Mouse (Mus musculus): Measurements from ENCODE around the gene Ube2s. TPM values are rescaled to one million over a fixed set of nuclear protein-coding genes. Genes with fewer than 3 reads are reported as not detected.
"Not testable (repeated sequence)": the region's sequence is repeated elsewhere in the genome, so short reads cannot be mapped to it uniquely, and the experiment has no call there.

Gene Ube2s
- polyA plus RNA-seq, 1 experiment from 2014 or later, result 540 TPM

GRCm38 (mm10) chr7:4811842-4812302 is 518 bp downstream of the Ube2s start:
- peak overlapping the region; percentile 93 for H3K4me3 ChIP-seq (ENCODE audit: low read depth, low read length)
- H3K27me3 ChIP-seq (ENCODE audit: control insufficient read depth, insufficient read depth, low read length), result no peaks in the 10 kb centered on the region
- under 1% methylated on average over 32 of the region's 36 CpGs for WGBS
- DNase-seq (ENCODE audit: low spot score) (peak; percentile 58), ATAC-seq (ENCODE audit: insufficient number of reproducible peaks, low FRiP score, low TSS enrichment, low read depth) (no peak; the same call in 1 of the 2 replicates)
- peak overlapping the region; percentile 82 for H3K4me2 ChIP-seq (ENCODE audit: low read depth, severe bottlenecking)
- H3K27ac ChIP-seq (replicated peaks; ENCODE audit: low read depth, low read length), result peak overlapping the region; percentile 88
- H3K36me3 ChIP-seq (ENCODE audit: control insufficient read depth, insufficient read depth, low read length), result peaks cover 17% of the 10 kb centered on the region
- peak overlapping the region; percentile 96 for H3K9ac ChIP-seq (ENCODE audit: low read length)
- no peaks in the 10 kb centered on the region for H3K9me3 ChIP-seq (ENCODE audit: control insufficient read depth, low read length)
- H3K4me1 ChIP-seq (ENCODE audit: control insufficient read depth, insufficient read depth, low read length), result peaks cover 16% of the 10 kb centered on the region

GRCm38 (mm10) chr7:4811131-4811530 is 1.3 kb downstream of the Ube2s start:
- 45% methylated on average over 10 of the region's 10 CpGs for WGBS
- not testable (repeated sequence) for DNase-seq (ENCODE audit: low spot score); H3K9me3 ChIP-seq (ENCODE audit: control insufficient read depth, low read length); H3K27me3 ChIP-seq (ENCODE audit: control insufficient read depth, insufficient read depth, low read length); H3K27ac ChIP-seq (replicated peaks; ENCODE audit: low read depth, low read length); ATAC-seq (ENCODE audit: insufficient number of reproducible peaks, low FRiP score, low TSS enrichment, low read depth)
- peak overlapping the region; percentile 82 for H3K4me2 ChIP-seq (ENCODE audit: low read depth, severe bottlenecking)
- H3K4me1 ChIP-seq (ENCODE audit: control insufficient read depth, insufficient read depth, low read length), result peaks cover 16% of the 10 kb centered on the region
- H3K4me3 ChIP-seq (ENCODE audit: low read depth, low read length), result peak overlapping the region; percentile 93
- peak overlapping the region; percentile 96 for H3K9ac ChIP-seq (ENCODE audit: low read length)
- peaks cover 18% of the 10 kb centered on the region for H3K36me3 ChIP-seq (ENCODE audit: control insufficient read depth, insufficient read depth, low read length)

DNA sequence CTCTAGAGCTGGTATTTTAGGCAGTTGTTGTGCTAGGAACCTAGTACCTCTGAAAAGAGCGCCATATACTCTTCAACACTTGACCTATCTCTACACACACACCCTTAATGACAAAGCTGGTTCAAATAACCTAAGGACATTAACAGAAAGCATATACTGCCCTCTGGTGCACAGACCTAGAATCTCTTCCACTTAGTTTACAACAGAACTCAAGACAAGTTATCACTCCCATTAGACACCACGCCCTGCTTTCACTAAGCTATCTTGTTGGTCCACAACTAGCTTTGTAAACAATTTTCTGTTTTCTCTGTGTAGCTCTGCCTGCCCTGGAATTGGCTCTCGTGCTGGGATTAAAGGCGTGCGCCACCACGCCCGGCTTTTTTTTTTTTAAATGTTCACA is 5.7 kb downstream of the Ube2s start:
- DNase-seq (ENCODE audit: low spot score), result no peak
- H3K36me3 ChIP-seq (ENCODE audit: control insufficient read depth, insufficient read depth, low read length), result peaks cover 25% of the 10 kb centered on the region
- no peak overlapping the region for H3K4me3 ChIP-seq (ENCODE audit: low read depth, low read length)
- no peak overlapping the region for H3K27ac ChIP-seq (replicated peaks; ENCODE audit: low read depth, low read length)
- no peak overlapping the region for H3K9ac ChIP-seq (ENCODE audit: low read length)
- no peaks in the 10 kb centered on the region for H3K27me3 ChIP-seq (ENCODE audit: control insufficient read depth, insufficient read depth, low read length)
- H3K4me1 ChIP-seq (ENCODE audit: control insufficient read depth, insufficient read depth, low read length), result peaks cover 16% of the 10 kb centered on the region
- no peak for ATAC-seq (ENCODE audit: insufficient number of reproducible peaks, low FRiP score, low TSS enrichment, low read depth)
- H3K4me2 ChIP-seq (ENCODE audit: low read depth, severe bottlenecking), result no peak overlapping the region
- H3K9me3 ChIP-seq (ENCODE audit: control insufficient read depth, low read length), result no peaks in the 10 kb centered on the region
- WGBS, result 93% methylated on average over 7 of the region's 7 CpGs

DNA sequence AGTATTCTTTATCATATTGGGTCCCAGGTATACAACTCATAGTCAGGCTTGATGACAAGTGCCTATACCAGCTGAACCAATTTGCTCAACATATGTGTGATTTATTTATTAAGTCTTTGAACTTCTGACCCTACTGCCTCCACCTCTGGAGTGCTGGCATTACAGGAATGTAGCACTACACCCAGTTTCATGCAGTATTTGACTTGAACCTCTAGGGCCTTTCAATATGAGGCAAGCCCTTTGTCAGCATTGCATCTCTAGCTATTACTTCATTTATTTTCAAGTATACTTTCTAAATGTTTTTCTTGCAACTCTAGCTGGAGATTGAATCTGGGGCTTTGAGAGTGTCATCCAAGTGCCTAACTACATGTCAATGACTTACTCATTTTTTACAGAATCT is 10.1 kb downstream of the Ube2s start:
- H3K27me3 ChIP-seq (ENCODE audit: control insufficient read depth, insufficient read depth, low read length), result no peaks in the 10 kb centered on the region
- H3K4me2 ChIP-seq (ENCODE audit: low read depth, severe bottlenecking), result no peak overlapping the region
- DNase-seq (ENCODE audit: low spot score) (no peak), ATAC-seq (ENCODE audit: insufficient number of reproducible peaks, low FRiP score, low TSS enrichment, low read depth) (no peak)
- H3K4me3 ChIP-seq (ENCODE audit: low read depth, low read length), result no peak overlapping the region
- H3K4me1 ChIP-seq (ENCODE audit: control insufficient read depth, insufficient read depth, low read length), result no peaks in the 10 kb centered on the region
- H3K9ac ChIP-seq (ENCODE audit: low read length), result no peak overlapping the region
- peaks cover 15% of the 10 kb centered on the region for H3K36me3 ChIP-seq (ENCODE audit: control insufficient read depth, insufficient read depth, low read length)
- no peaks in the 10 kb centered on the region for H3K9me3 ChIP-seq (ENCODE audit: control insufficient read depth, low read length)
- no peak overlapping the region for H3K27ac ChIP-seq (replicated peaks; ENCODE audit: low read depth, low read length)

DNA sequence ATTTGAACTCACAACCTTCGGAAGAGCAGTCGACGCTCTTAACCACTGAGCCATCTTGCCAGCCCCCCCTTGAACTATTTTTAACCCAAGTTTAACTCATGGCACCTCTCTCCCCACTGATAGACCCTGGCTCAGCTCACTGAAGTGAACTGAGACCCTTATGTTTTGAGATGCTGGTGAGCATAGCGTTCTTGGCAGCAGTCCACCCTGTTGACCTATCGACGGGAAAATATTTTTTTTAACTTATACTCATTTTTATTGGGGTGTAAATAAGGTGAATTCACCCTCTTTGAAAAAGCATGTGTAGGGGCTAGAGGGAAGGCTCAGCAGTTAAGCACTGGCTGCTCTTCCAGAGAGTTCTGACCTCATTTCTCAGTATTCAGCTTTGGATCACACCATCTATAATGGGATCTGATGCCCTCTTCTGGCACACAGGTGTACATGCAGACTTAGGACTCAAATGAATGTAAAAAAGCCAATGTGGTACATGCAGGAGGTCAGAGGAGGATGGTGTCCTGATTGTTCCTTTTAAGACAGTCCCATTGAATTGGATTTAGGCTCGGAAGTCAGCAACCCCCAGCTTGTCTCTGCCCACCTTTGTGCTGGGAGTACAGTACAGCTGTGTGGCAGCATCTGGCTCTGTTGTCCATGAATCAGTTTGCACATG is 16.5 kb downstream of the Ube2s start:
- ATAC-seq (ENCODE audit: insufficient number of reproducible peaks, low FRiP score, low TSS enrichment, low read depth) (no peak), DNase-seq (ENCODE audit: low spot score) (no peak)
- Histone ChIP-seq H3K4me1 (ENCODE audit: control insufficient read depth, insufficient read depth, low read length) (no peaks in the 10 kb centered on the region; the same call in 1 of the 2 replicates), H3K9me3 (ENCODE audit: control insufficient read depth, low read length) (no peaks in the 10 kb centered on the region), H3K27me3 (ENCODE audit: control insufficient read depth, insufficient read depth, low read length) (no peaks in the 10 kb centered on the region), H3K27ac (replicated peaks; ENCODE audit: low read depth, low read length) (no peak overlapping the region), H3K4me2 (ENCODE audit: low read depth, severe bottlenecking) (no peak overlapping the region), H3K9ac (ENCODE audit: low read length) (no peak overlapping the region), H3K36me3 (ENCODE audit: control insufficient read depth, insufficient read depth, low read length) (peaks cover 15% of the 10 kb centered on the region), H3K4me3 (ENCODE audit: low read depth, low read length) (no peak overlapping the region)
- 79% methylated on average over 7 of the region's 7 CpGs for WGBS

- no peak overlapping the region for H3K9ac ChIP-seq (ENCODE audit: low read length)
- H3K27ac ChIP-seq (replicated peaks; ENCODE audit: low read depth, low read length), result no peak overlapping the region
- 89% methylated on average over 3 of the region's 3 CpGs for WGBS
- no peak for ATAC-seq (ENCODE audit: insufficient number of reproducible peaks, low FRiP score, low TSS enrichment, low read depth)
- DNase-seq (ENCODE audit: low spot score), result no peak
- peaks cover 3% of the 10 kb centered on the region; the same call in 1 of the 2 replicates for H3K27me3 ChIP-seq (ENCODE audit: control insufficient read depth, insufficient read depth, low read length)
- no peaks in the 10 kb centered on the region; the same call in 1 of the 2 replicates for H3K4me1 ChIP-seq (ENCODE audit: control insufficient read depth, insufficient read depth, low read length)
- H3K4me3 ChIP-seq (ENCODE audit: low read depth, low read length), result no peak overlapping the region
- no peak overlapping the region for H3K4me2 ChIP-seq (ENCODE audit: low read depth, severe bottlenecking)
- H3K9me3 ChIP-seq (ENCODE audit: control insufficient read depth, low read length), result no peaks in the 10 kb centered on the region
- H3K36me3 ChIP-seq (ENCODE audit: control insufficient read depth, insufficient read depth, low read length), result peaks cover 15% of the 10 kb centered on the region
Observed at GRCm38 (mm10) chr7:4794631-4795168, 17.7 kb downstream of the Ube2s start.

DNA sequence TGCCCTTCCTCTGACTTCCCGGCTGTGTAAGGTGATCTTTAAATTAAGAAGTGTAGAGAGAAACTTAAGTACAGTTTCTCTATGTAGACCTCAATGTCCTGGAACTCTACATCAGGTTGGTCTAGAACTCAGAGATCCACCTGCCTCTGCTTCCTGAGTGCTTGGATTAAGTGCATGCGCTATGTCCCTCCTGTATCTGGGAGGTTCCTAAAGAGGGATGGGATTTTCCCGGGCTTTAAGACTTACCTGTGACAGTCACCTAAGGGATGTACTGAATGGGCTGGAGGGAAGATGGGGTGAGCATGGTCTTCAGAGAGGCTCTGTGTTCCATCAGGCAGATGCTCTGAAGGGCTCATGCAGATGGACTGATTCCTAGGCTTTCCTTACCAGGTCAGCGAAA is 18.7 kb downstream of the Ube2s start:
- Histone ChIP-seq H3K9ac (ENCODE audit: low read length) (peak overlapping the region; percentile 97), H3K9me3 (ENCODE audit: control insufficient read depth, low read length) (no peaks in the 10 kb centered on the region), H3K4me3 (ENCODE audit: low read depth, low read length) (peak overlapping the region; percentile 91), H3K27me3 (ENCODE audit: control insufficient read depth, insufficient read depth, low read length) (peaks cover 4% of the 10 kb centered on the region; the same call in 1 of the 2 replicates), H3K4me2 (ENCODE audit: low read depth, severe bottlenecking) (peak overlapping the region; percentile 86), H3K36me3 (ENCODE audit: control insufficient read depth, insufficient read depth, low read length) (peaks cover 15% of the 10 kb centered on the region), H3K27ac (replicated peaks; ENCODE audit: low read depth, low read length) (no peak overlapping the region; the same call in 1 of the 2 replicates), H3K4me1 (ENCODE audit: control insufficient read depth, insufficient read depth, low read length) (peaks cover 3% of the 10 kb centered on the region)
- no peak for DNase-seq (ENCODE audit: low spot score)
- WGBS, result 38% methylated on average over 4 of the region's 4 CpGs
- no peak for ATAC-seq (ENCODE audit: insufficient number of reproducible peaks, low FRiP score, low TSS enrichment, low read depth)

- H3K9ac ChIP-seq (ENCODE audit: low read length), result peak overlapping the region; percentile 97
- H3K27me3 ChIP-seq (ENCODE audit: control insufficient read depth, insufficient read depth, low read length); H3K4me1 ChIP-seq (ENCODE audit: control insufficient read depth, insufficient read depth, low read length); DNase-seq (ENCODE audit: low spot score); H3K9me3 ChIP-seq (ENCODE audit: control insufficient read depth, low read length); ATAC-seq (ENCODE audit: insufficient number of reproducible peaks, low FRiP score, low TSS enrichment, low read depth): not testable (repeated sequence)
- peak overlapping the region; percentile 91 for H3K4me3 ChIP-seq (ENCODE audit: low read depth, low read length)
- under 1% methylated on average over 31 of the region's 31 CpGs for WGBS
- H3K36me3 ChIP-seq (ENCODE audit: control insufficient read depth, insufficient read depth, low read length), result peaks cover 15% of the 10 kb centered on the region
- peak overlapping the region; percentile 86 for H3K27ac ChIP-seq (replicated peaks; ENCODE audit: low read depth, low read length)
- peak overlapping the region; percentile 86 for H3K4me2 ChIP-seq (ENCODE audit: low read depth, severe bottlenecking)
Observed at GRCm38 (mm10) chr7:4793248-4793647, 19.1 kb downstream of the Ube2s start.
